Mouse (Mus musculus): Measurements from ENCODE around the gene Inf2.

GRCm38 (mm10) chr12:112591730-112592129, 3.1 kb downstream of the Inf2 start:
- TF ChIP-seq TBP (conservative IDR thresholded peaks at IDR 0.05; ENCODE audit: low read depth, low read length) = no peak
- no peak for TF ChIP-seq EP300 (IDR thresholded peaks at IDR 0.05; ENCODE audit: low read length)
- no peak for TF ChIP-seq TCF12 (IDR thresholded peaks at IDR 0.05; ENCODE audit: low read depth, low read length)

All from CH12.LX (cell line).